Mouse (Mus musculus) limb, embryonic 10.5 days (tissue): ENCODE measurements around the gene Kif1b. TPM values are rescaled to one million over a fixed set of nuclear protein-coding genes. Genes with fewer than 3 reads are reported as not detected.

ENCODE experiments used
- DNase-seq: peaks from one replicate; pipeline ENCODE4 v3.0.0-alpha.2; 2017; ENCODE audit warnings: low spot score
- H3K27ac ChIP-seq: fragments of 300-500 bp; sonication (generic); 2 replicates; pipeline ENCODE4 v1.5.1; 2016; ENCODE audit warnings: mild to moderate bottlenecking
- H3K27me3 ChIP-seq: fragments of 300-500 bp; sonication (generic); 2 replicates; pipeline ENCODE4 v1.6.1; 2016; ENCODE audit warnings: low read depth, mild to moderate bottlenecking; ENCODE audit not compliant: poor library complexity, severe bottlenecking
- H3K36me3 ChIP-seq: fragments of 300-500 bp; sonication (generic); 2 replicates; pipeline ENCODE4 v1.6.1; 2016; ENCODE audit warnings: mild to moderate bottlenecking, moderate library complexity
- H3K4me1 ChIP-seq: fragments of 300-500 bp; sonication (generic); 2 replicates; pipeline ENCODE4 v1.6.1; 2016
- H3K4me3 ChIP-seq: fragments of 300-500 bp; sonication (generic); 2 replicates; pipeline ENCODE4 v1.5.1; 2016; ENCODE audit warnings: mild to moderate bottlenecking, moderate library complexity
- H3K9me3 ChIP-seq: fragments of 300-500 bp; sonication (generic); replicated peaks from 2 replicates; pipeline ENCODE4 v1.6.1; 2016; ENCODE audit warnings: mild to moderate bottlenecking
- WGBS: fragments of 180-500 bp; shearing (Covaris S2); methylation state at CpG from one replicate; pipeline ENCODE4 v1.1.7; 2016; 5-methylcytosine and 5-hydroxymethylcytosine counted together
- polyA plus RNA-seq: library from polyadenylated mRNA; unstranded; fragments of >200 nt; fragmentation: Nextera tagmentation; extraction: Ambion mirVana; gene quantifications from 2 replicates; pipeline ENCODE4 v1.2.1, GENCODE M21; 2016

The Kif1b gene
- 31.4 and 38.2 TPM in 2 replicates for polyA plus RNA-seq

GRCm38 (mm10) chr4:149307596-149308490, at the start of gene Kif1b:
Kif1b (minus strand) TSS chr4:149307693.
- DNase-seq = peak; percentile 100
- WGBS = under 1% methylated on average over 79 of the region's 79 CpGs
- H3K4me1 ChIP-seq = peaks cover 22% of the 10 kb centered on the region
- H3K27ac ChIP-seq = peak within 1 kb of the TSS; percentile 94
- peak within 1 kb of the TSS; percentile 91 for H3K4me3 ChIP-seq
- H3K27me3 ChIP-seq = no peaks in the 10 kb centered on the region
- H3K36me3 ChIP-seq = no peaks in the 10 kb centered on the region
- no peaks in the 10 kb centered on the region for H3K9me3 ChIP-seq

GRCm38 (mm10) chr4:149354671-149355070, 47.2 kb upstream of the Kif1b start:
- H3K36me3 ChIP-seq = peaks cover 99% of the 10 kb centered on the region
- no peaks in the 10 kb centered on the region for H3K9me3 ChIP-seq
- no peak for DNase-seq
- no peaks in the 10 kb centered on the region for H3K4me1 ChIP-seq
- no peaks in the 10 kb centered on the region for H3K27me3 ChIP-seq
- WGBS = 97% methylated on average over 8 of the region's 8 CpGs
- H3K4me3 ChIP-seq = no peak overlapping the region
- no peak overlapping the region for H3K27ac ChIP-seq

- Histone ChIP-seq H3K9me3 (no peaks in the 10 kb centered on the region), H3K4me1 (no peaks in the 10 kb centered on the region), H3K36me3 (peaks cover 98% of the 10 kb centered on the region), H3K27ac (no peak overlapping the region), H3K27me3 (no peaks in the 10 kb centered on the region), H3K4me3 (no peak overlapping the region)
- DNase-seq = no peak
- 93% methylated on average over 8 of the region's 8 CpGs for WGBS
These were observed 44.2 kb upstream of the Kif1b start for GRCm38 (mm10) chr4:149351596-149352150.

GRCm38 (mm10) chr4:149348963-149349362, 41.5 kb upstream of the Kif1b start:
- DNase-seq = no peak

GRCm38 (mm10) chr4:149345873-149346272, 38.4 kb upstream of the Kif1b start:
- H3K27me3 ChIP-seq = no peaks in the 10 kb centered on the region
- no peaks in the 10 kb centered on the region for H3K9me3 ChIP-seq
- peaks cover 98% of the 10 kb centered on the region for H3K36me3 ChIP-seq
- DNase-seq = no peak
- WGBS = 77% methylated on average over 5 of the region's 5 CpGs
- no peak overlapping the region for H3K27ac ChIP-seq
- no peaks in the 10 kb centered on the region for H3K4me1 ChIP-seq
- H3K4me3 ChIP-seq = no peak overlapping the region

More at GRCm38 (mm10) chr4:149348963-149349362, 41.5 kb upstream of the Kif1b start:
- WGBS = 85% methylated on average over 5 of the region's 5 CpGs
- no peaks in the 10 kb centered on the region for H3K9me3 ChIP-seq
- H3K27ac ChIP-seq = no peak overlapping the region
- no peaks in the 10 kb centered on the region for H3K27me3 ChIP-seq
- no peak overlapping the region for H3K4me3 ChIP-seq
- H3K36me3 ChIP-seq = peaks cover 98% of the 10 kb centered on the region
- H3K4me1 ChIP-seq = no peaks in the 10 kb centered on the region

- no peaks in the 10 kb centered on the region for H3K9me3 ChIP-seq
- no peak for DNase-seq
- peaks cover 6% of the 10 kb centered on the region; the same call in 1 of the 2 replicates for H3K4me1 ChIP-seq
- H3K4me3 ChIP-seq = no peak overlapping the region
- H3K27me3 ChIP-seq = no peaks in the 10 kb centered on the region
- peaks cover 98% of the 10 kb centered on the region for H3K36me3 ChIP-seq
- no peak overlapping the region for H3K27ac ChIP-seq
- 90% methylated on average over 8 of the region's 8 CpGs for WGBS
These were observed 36.8 kb upstream of the Kif1b start for GRCm38 (mm10) chr4:149344311-149344710.

GRCm38 (mm10) chr4:149340680-149341079, 33.2 kb upstream of the Kif1b start:
- Histone ChIP-seq H3K4me3 (no peak overlapping the region), H3K36me3 (peaks cover 98% of the 10 kb centered on the region), H3K27me3 (no peaks in the 10 kb centered on the region), H3K4me1 (peaks cover 6% of the 10 kb centered on the region; the same call in 1 of the 2 replicates), H3K27ac (no peak overlapping the region), H3K9me3 (no peaks in the 10 kb centered on the region)
- 73% methylated on average over 2 of the region's 2 CpGs for WGBS
- no peak for DNase-seq

GRCm38 (mm10) chr4:149339426-149340214, 32.1 kb upstream of the Kif1b start:
- H3K36me3 ChIP-seq = peaks cover 98% of the 10 kb centered on the region
- H3K4me3 ChIP-seq = no peak overlapping the region
- H3K4me1 ChIP-seq = peaks cover 6% of the 10 kb centered on the region; the same call in 1 of the 2 replicates
- H3K27me3 ChIP-seq = no peaks in the 10 kb centered on the region
- no peaks in the 10 kb centered on the region for H3K9me3 ChIP-seq
- WGBS = 79% methylated on average over 5 of the region's 5 CpGs
- no peak for DNase-seq
- no peak overlapping the region for H3K27ac ChIP-seq

- H3K36me3 ChIP-seq = peaks cover 98% of the 10 kb centered on the region
- no peaks in the 10 kb centered on the region for H3K27me3 ChIP-seq
- no peak overlapping the region for H3K27ac ChIP-seq
- DNase-seq = no peak
- no peak overlapping the region for H3K4me3 ChIP-seq
- H3K4me1 ChIP-seq = peaks cover 6% of the 10 kb centered on the region; the same call in 1 of the 2 replicates
- H3K9me3 ChIP-seq = no peaks in the 10 kb centered on the region
- 86% methylated on average over 2 of the region's 2 CpGs for WGBS
These were observed 30.6 kb upstream of the Kif1b start for GRCm38 (mm10) chr4:149338137-149338536.

GRCm38 (mm10) chr4:149337353-149337752, 29.9 kb upstream of the Kif1b start:
- no peak overlapping the region for H3K27ac ChIP-seq
- no peak for DNase-seq

GRCm38 (mm10) chr4:149336302-149336701, 28.8 kb upstream of the Kif1b start:
- no peaks in the 10 kb centered on the region for H3K27me3 ChIP-seq
- H3K4me1 ChIP-seq = peaks cover 6% of the 10 kb centered on the region; the same call in 1 of the 2 replicates
- no peak for DNase-seq
- H3K36me3 ChIP-seq = peaks cover 98% of the 10 kb centered on the region
- H3K4me3 ChIP-seq = no peak overlapping the region
- H3K27ac ChIP-seq = no peak overlapping the region
- no peaks in the 10 kb centered on the region for H3K9me3 ChIP-seq
- WGBS = 90% methylated on average over 7 of the region's 7 CpGs

More at GRCm38 (mm10) chr4:149337353-149337752, 29.9 kb upstream of the Kif1b start:
- no peaks in the 10 kb centered on the region for H3K9me3 ChIP-seq
- peaks cover 6% of the 10 kb centered on the region; the same call in 1 of the 2 replicates for H3K4me1 ChIP-seq
- WGBS = 81% methylated on average over 9 of the region's 9 CpGs
- no peaks in the 10 kb centered on the region for H3K27me3 ChIP-seq
- H3K4me3 ChIP-seq = no peak overlapping the region
- H3K36me3 ChIP-seq = peaks cover 98% of the 10 kb centered on the region

- H3K4me3 ChIP-seq = no peak overlapping the region
- H3K9me3 ChIP-seq = no peaks in the 10 kb centered on the region
- no peak for DNase-seq
- WGBS = 96% methylated on average over 11 of the region's 11 CpGs
- H3K27ac ChIP-seq = no peak overlapping the region
- no peaks in the 10 kb centered on the region for H3K27me3 ChIP-seq
- peaks cover 2% of the 10 kb centered on the region; the same call in 1 of the 2 replicates for H3K4me1 ChIP-seq
- peaks cover 98% of the 10 kb centered on the region for H3K36me3 ChIP-seq
These were observed 27.4 kb upstream of the Kif1b start for GRCm38 (mm10) chr4:149334881-149335280.
